Mouse (Mus musculus) limb, embryonic 14.5 days (tissue): ENCODE data around the gene Snrpa. TPM values are rescaled to one million over a fixed set of nuclear protein-coding genes. Genes with fewer than 3 reads are reported as not detected.

Experiments used
- ATAC-seq: fragments of 200-750 bp; cut with Nextera tagmentation; 2 replicates; pipeline ENCODE4 v1.8.0; 2017; ENCODE audit warnings: low read depth, moderate number of reproducible peaks, moderate TSS enrichment; ENCODE audit not compliant: low FRiP score
- DNase-seq: peaks from one replicate; pipeline ENCODE4 v3.0.0-alpha.2; 2015; ENCODE audit warnings: low spot score
- H3K27ac ChIP-seq: fragments of 300-500 bp; sonication (generic); replicated peaks from 2 replicates; pipeline ENCODE4 v1.5.1; 2014; ENCODE audit warnings: low read depth, mild to moderate bottlenecking, low read length, moderate library complexity, mixed read lengths
- H3K27me3 ChIP-seq: fragments of 300-500 bp; sonication (generic); 2 replicates; pipeline ENCODE4 v1.6.1; 2014; ENCODE audit warnings: low read length, mixed read lengths; ENCODE audit not compliant: control insufficient read depth, insufficient read depth
- H3K36me3 ChIP-seq: fragments of 300-500 bp; sonication (generic); 2 replicates; pipeline ENCODE4 v1.6.1; 2014; ENCODE audit warnings: mild to moderate bottlenecking, low read length, moderate library complexity, mixed read lengths; ENCODE audit not compliant: control insufficient read depth, insufficient read depth
- H3K4me1 ChIP-seq: fragments of 300-500 bp; sonication (generic); 2 replicates; pipeline ENCODE4 v1.6.1; 2014; ENCODE audit warnings: antibody characterized with exemption, low read length, mixed read lengths; ENCODE audit not compliant: control insufficient read depth, insufficient read depth
- H3K4me2 ChIP-seq: fragments of 300-500 bp; sonication (generic); replicated peaks from 2 replicates; pipeline ENCODE4 v1.6.1; 2014; ENCODE audit warnings: low read depth, mild to moderate bottlenecking, low read length, moderate library complexity; ENCODE audit not compliant: severe bottlenecking
- H3K4me3 ChIP-seq: fragments of 300-500 bp; sonication (generic); replicated peaks from 2 replicates; pipeline ENCODE4 v1.5.1; 2014; ENCODE audit warnings: low read length
- H3K9ac ChIP-seq: fragments of 300-500 bp; sonication (generic); 2 replicates; pipeline ENCODE4 v1.6.1; 2014; ENCODE audit warnings: mild to moderate bottlenecking, low read depth, low read length, moderate library complexity; ENCODE audit not compliant: severe bottlenecking
- H3K9me3 ChIP-seq: fragments of 300-500 bp; sonication (generic); 2 replicates; pipeline ENCODE4 v1.6.1; 2016; ENCODE audit warnings: low read length; ENCODE audit not compliant: control insufficient read depth
- POLR2A ChIP-seq: fragments of 200-500 bp; IDR thresholded peaks from 2 replicates; pipeline ENCODE4 v1.8.0; 2012; ENCODE audit warnings: inconsistent platforms, mild to moderate bottlenecking, moderate library complexity, borderline replicate concordance; ENCODE audit not compliant: insufficient read depth, insufficient read length; ENCODE audit errors: extremely low read depth
- WGBS: fragments of 180-500 bp; shearing (Covaris S2); extraction: QIAGEN DNeasy Blood & Tissue Kit; methylation state at CpG from one replicate; pipeline ENCODE4 v1.1.7; 2014; 5-methylcytosine and 5-hydroxymethylcytosine counted together
- polyA plus RNA-seq, 2 experiments: library from polyadenylated mRNA; depleted of rRNA in 1 of 2; stranded (reverse) in 1 of 2; unstranded in 1 of 2; fragments of >200 nt; fragmentation: Nextera tagmentation in 1 of 2; extraction: Ambion mirVana in 1 of 2; gene quantifications; 2 replicates each; pipeline versions ENCODE4 v1.2.1 to v1.2.3; 2012 to 2014

The Snrpa gene
- polyA plus RNA-seq, 2 experiments: 250 to 386 TPM

DNA sequence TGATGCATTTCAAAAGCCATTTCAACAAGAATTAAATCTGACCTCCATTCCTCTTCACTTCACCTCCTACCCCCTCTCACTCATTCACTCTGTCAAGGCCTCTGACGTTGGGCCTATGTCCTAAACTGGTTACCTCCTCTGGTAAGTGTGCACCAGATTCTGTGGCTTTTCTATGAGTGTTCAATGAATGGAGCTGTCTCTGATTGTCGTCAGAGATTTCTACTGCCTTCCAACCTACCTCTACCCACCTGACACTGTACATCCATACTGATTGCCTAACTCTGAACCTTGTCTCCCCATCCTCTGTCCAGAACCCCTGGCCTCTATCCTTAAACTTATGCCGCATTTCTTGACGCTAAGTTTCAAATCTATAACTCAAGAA lies 18.1 kb downstream of the Snrpa start:
- Histone ChIP-seq H3K4me1 (peaks cover 14% of the 10 kb centered on the region), H3K4me2 (peak overlapping the region; percentile 58), H3K27ac (peak overlapping the region; percentile 90), H3K36me3 (peaks cover 17% of the 10 kb centered on the region), H3K4me3 (peak overlapping the region; percentile 63), H3K9me3 (no peaks in the 10 kb centered on the region), H3K27me3 (no peaks in the 10 kb centered on the region), H3K9ac (peak overlapping the region; percentile 56)
- ATAC-seq: no peak
- no peak for TF ChIP-seq POLR2A
- no peak for DNase-seq
- WGBS: 21% methylated on average over 4 of the region's 4 CpGs

DNA sequence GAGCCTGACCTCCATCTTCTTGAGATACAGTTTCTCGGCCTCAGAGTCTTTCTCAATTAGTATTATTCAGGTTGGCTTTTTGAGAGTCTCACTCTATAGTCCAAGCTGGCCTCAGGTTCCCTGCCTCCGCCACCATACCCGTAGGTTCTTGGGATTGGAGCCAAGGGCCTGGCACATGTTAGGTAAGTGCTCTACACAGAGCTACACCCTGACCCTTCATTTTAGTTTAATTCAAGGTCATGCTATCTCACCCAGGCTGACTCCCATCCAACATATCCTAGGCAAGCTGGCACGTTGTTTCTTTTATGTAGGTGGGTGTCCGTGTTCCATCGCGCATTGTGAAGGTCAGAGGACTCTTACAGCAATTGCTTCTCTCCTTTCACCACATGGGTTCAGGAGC lies 21.2 kb downstream of the Snrpa start:
- Histone ChIP-seq H3K27ac (no peak overlapping the region), H3K4me2 (no peak overlapping the region), H3K4me1 (peaks cover 13% of the 10 kb centered on the region), H3K9me3 (no peaks in the 10 kb centered on the region), H3K36me3 (peaks cover 47% of the 10 kb centered on the region), H3K27me3 (no peaks in the 10 kb centered on the region), H3K4me3 (no peak overlapping the region), H3K9ac (no peak overlapping the region)
- DNase-seq (no peak), ATAC-seq (no peak)
- no peak for TF ChIP-seq POLR2A
- WGBS: 96% methylated on average over 7 of the region's 7 CpGs

DNA sequence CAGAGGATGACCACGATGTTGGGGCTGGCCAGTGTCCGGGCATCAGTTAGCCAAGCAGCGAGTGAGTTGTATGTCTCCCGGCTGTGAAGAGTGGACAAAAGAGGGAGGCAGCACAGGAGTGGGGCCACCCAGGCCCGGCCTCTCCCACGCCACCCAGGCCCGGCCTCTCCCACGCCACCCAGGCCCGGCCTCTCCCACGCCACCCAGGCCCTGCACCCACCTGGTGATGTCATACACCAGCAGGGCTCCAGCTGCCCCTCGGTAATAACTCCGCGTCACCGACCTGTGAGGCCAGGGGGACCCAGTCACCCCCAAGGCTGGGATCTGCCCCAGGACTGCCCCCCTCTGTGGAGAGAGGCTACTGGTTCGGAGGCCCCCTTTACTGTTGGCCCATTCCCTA lies 21.6 kb downstream of the Snrpa start:
- peaks cover 49% of the 10 kb centered on the region for H3K36me3 ChIP-seq
- DNase-seq (no peak), ATAC-seq (no peak)
- no peak overlapping the region for H3K27ac ChIP-seq
- H3K4me3 ChIP-seq: no peak overlapping the region
- WGBS: 93% methylated on average over 11 of the region's 15 CpGs
- H3K9ac ChIP-seq: no peak overlapping the region
- no peaks in the 10 kb centered on the region for H3K9me3 ChIP-seq
- H3K27me3 ChIP-seq: no peaks in the 10 kb centered on the region
- TF ChIP-seq POLR2A: no peak
- H3K4me1 ChIP-seq: peaks cover 9% of the 10 kb centered on the region
- H3K4me2 ChIP-seq: no peak overlapping the region

DNA sequence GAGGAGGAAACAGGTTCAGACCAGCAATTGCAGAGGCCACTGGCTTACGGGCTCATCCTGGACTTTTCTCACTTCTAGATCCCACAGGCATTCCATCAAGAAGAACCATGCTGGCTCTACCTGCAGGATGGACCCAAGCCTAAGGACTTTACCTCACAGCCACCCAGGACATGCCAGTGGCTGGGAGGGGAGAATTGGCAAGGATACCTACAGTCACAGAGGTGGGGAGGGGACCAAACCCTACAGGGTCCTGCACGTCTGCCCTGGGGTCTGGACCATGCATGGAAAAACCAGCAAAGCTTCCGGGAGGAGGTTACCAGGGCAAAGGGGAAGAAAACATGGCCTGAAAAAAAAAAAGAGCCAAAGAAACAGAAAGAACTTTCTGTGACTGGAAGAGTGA lies 25.1 kb downstream of the Snrpa start:
- DNase-seq: no peak
- Histone ChIP-seq H3K9me3 (no peaks in the 10 kb centered on the region), H3K9ac (no peak overlapping the region), H3K4me2 (no peak overlapping the region), H3K4me3 (no peak overlapping the region), H3K27ac (no peak overlapping the region), H3K36me3 (peaks cover 55% of the 10 kb centered on the region), H3K4me1 (no peaks in the 10 kb centered on the region), H3K27me3 (no peaks in the 10 kb centered on the region)
- ATAC-seq: no peak
- no peak for TF ChIP-seq POLR2A
- 87% methylated on average over 3 of the region's 3 CpGs for WGBS

DNA sequence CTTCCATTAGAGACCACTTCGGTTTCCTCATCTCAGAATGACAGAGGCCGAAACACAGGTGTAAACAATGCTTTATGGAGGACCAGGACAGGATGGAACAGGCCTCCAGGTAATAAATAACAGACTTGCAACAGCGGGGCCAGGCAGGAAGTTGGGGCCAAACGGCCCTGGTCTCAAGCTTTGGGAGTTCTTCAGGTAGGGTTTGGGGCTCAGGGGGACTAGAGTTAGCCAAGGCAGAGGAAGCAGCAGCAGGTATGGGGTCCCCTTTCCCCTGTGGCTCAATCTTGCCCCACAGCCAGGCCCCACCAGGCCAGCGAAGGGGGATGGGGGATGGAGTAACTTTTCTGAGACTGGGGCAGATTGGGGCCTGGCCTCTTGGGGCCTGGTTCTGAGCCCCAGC lies 27.7 kb downstream of the Snrpa start:
- no peak for TF ChIP-seq POLR2A
- no peak overlapping the region for H3K9ac ChIP-seq

More for the DNA sequence above, 27.7 kb downstream of the Snrpa start:
- no peak for ATAC-seq
- no peak for DNase-seq
- 82% methylated on average over 5 of the region's 5 CpGs for WGBS
- no peak overlapping the region for H3K4me2 ChIP-seq
- peaks cover 22% of the 10 kb centered on the region for H3K4me1 ChIP-seq
- H3K36me3 ChIP-seq: peaks cover 58% of the 10 kb centered on the region
- H3K4me3 ChIP-seq: no peak overlapping the region
- no peaks in the 10 kb centered on the region for H3K9me3 ChIP-seq
- no peaks in the 10 kb centered on the region for H3K27me3 ChIP-seq
- no peak overlapping the region for H3K27ac ChIP-seq
